Mouse (Mus musculus) spleen, postnatal 14 days (tissue): ENCODE results near the gene Cpsf4l.

Experiments used
- DNase-seq, 2 experiments: peaks; one replicate each; pipeline ENCODE4 v3.0.0; 2021 to 2022; ENCODE audit warnings: low spot score in 2 of 2

Gene Cpsf4l

DNA sequence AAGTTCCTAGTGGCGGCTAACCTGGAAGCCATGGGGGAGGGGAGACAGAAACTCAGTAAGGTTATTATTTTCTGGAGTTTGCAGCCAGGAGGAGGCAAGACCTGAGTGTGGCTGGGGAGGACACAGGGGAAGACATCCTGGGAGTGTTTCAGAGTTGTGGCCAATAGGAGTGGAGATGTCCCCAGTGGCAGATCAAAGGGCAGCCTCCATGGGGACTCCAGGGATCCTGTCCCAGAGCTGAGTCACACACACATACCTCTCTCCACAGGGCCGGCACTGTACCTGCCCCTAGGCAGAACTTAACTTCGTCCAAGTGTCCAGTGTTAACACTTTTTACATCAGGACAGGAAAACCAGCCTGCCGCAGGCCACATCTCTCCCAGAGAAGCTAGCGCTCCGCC is 25.3 kb upstream of the Cpsf4l start:
- no peak for DNase-seq

- no peak for DNase-seq
These were observed 24.0 kb upstream of the Cpsf4l start for GRCm38 (mm10) chr11:113733631-113734364.

- no peak for DNase-seq
These were observed 22.3 kb upstream of the Cpsf4l start for GRCm38 (mm10) chr11:113731945-113732612.

DNA sequence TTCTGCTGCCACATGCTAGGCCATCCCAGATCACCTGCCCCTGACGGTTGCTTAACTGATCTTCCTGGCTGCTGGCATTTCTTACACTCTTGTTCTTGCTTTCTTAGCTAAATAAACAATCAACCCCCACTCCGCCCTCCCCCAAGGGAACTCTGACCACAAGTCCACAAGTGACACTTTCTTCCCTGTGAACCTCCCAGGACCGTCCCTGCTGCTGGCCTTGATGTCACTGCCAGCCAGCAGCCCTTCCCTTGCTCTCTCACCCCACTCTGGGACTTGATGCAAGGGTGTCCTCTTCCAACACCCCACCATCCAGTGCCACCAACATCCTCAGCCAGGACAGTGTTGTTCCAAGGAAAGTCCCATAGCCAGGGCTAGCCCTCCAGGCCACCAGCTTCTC is 21.1 kb upstream of the Cpsf4l start:
- no peak for DNase-seq

DNA sequence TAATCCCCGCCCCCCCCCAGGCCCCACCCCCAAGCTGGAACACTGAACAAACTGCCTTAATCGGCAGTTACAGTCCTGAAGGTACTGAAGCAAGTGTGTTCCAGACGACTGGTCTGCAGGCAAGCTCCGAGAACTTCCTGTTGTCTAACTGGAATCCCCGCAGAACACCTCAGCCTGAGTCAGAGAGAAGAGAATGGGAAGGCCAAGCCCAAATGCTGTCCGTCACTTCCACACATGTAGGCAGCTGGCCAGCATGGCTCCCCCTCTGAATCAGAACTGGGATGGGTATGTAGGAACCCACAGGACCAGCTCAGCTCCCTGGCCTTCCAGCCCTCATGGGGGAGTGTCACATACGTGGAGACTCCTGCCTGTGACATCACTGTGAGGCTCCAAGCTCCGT is 20.1 kb upstream of the Cpsf4l start:
- DNase-seq = no peak

GRCm38 (mm10) chr11:113729239-113729638 is 19.4 kb upstream of the Cpsf4l start:
- DNase-seq = no peak

GRCm38 (mm10) chr11:113727992-113728391 is 18.2 kb upstream of the Cpsf4l start:
- no peak for DNase-seq

DNA sequence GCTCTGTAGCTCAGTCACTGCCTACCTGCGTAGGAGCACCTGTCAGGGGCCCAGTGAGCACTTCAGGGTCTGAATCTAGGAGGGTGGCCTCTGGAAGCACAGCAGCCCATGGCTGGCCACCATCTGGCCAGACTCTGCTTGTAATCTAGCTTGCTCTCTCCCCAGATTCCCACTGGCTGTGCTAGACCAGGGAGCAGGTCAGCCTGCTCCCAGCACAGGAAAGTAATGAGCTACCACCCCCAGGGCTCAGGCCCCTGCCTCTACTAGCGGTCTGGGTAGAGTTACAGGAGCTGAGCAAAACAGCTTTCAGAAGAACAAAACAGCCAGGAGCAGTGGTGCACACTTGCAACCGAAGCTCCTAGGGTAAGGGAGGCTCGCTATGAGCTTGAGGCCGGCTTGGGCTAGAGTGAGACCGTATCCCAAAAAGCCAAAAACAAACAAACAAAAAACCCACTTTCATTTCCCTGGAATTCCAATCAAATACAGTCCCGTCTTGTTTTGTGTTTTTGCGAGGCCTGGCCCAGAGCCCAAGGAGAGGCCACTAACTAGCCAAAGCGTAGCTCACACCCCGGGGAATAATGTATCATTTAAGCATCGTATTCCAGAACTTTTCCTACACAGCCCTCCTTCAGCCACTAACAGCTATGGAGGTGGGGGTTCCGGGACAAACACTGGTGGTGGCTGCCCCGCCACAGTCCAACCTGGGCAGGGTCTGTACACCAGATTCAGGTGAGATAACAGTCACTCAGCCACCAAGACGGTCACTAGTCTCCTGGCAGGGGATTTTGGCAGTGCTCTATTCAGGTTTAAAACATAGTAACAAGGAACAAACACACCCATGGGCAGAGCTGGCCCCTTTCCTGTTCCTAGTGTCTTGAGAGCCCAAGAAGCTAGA is 17.4 kb upstream of the Cpsf4l start:
- DNase-seq = no peak

DNA sequence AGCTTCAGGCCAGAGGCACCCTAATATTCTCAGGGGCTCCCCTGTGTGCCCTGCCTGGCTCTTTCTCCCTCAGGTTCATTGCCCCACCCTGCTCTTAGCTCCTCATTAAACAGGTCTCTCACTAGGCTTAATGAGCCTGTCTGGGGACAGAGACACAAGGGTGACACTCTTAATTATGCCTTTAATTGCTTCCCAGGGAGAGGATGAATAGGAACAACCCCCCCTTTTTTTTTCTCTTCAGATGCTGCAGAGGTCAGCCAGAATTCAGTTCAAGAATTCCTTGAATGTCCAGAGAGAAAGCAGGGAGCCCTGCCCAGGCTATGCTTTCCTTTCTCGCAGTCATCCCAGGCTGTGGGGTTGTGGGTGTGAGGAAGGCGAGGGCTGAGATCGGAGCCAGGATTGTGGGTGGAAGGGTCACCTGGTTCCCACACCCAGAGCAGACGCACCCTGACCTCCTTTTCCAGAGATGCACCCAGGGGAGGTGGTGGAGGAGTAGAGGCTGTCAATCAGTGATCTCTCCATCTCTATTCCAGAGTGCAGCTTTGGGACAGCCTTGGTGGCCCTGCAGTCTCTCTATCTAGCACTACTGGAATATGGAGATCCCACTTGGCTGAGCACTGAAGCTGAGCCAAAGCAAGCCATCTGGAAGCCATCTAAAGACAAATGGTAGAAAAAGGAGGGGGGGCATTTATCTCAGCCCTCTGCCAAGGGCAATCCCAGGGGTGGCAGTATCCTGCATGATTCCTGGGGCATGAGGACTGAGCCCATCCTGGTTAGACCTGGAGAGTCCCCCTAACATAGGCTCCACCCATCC is 15.6 kb upstream of the Cpsf4l start:
- DNase-seq = no peak

GRCm38 (mm10) chr11:113722405-113723090 is 12.7 kb upstream of the Cpsf4l start:
- no peak for DNase-seq

DNA sequence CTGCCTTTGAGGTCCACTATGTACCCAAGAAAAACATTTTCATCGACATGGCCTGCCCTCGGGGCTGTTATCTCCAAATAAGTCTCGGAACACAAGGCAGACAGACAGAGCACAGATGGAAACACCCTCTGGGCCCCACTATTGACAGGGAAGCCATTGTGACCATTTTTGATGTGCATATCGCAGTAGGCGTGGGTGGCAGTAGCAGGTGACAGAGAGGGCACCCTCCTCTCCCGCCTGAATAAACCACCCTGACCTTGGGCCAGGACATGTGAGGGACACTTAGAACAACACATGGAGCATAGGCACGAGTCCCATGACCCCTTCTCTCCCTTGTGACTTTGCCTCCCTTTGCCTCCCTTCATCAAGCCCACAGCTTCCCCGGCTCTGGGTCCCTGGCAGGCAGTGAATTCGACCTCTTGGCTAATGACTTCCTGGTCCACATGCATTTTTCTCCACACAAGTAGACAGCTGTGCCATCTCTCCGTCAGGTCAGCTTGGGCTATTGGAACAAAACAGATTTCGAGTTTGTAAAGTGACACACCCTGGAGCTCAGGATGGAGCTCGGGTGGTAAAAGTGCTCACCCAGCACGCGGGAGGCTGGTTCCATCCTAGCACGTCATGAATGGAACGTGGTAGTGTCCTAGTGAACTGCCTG is 8.1 kb upstream of the Cpsf4l start:
- no peak for DNase-seq

DNA sequence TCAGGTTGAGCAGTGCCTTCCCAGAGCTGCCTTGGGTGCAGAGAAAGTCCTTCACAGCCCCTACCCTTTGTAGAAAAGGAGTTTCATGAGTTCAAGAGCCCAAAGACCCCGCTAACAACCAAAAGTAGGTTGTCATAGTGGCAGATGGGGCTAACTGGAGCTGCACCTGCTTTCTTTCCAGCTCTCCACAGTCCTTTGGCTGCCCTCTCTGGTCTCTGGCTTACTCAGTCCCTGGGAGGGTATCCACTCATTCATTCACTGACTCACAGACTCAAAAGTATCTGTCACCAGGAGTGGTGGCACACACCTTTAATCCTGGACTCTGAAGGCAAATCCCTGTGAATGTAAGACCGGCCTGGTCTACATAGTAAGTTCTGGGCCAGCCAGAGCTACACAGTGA is 6.3 kb upstream of the Cpsf4l start:
- no peak for DNase-seq

GRCm38 (mm10) chr11:113715078-113715674 is 5.4 kb upstream of the Cpsf4l start:
- no peak for DNase-seq

GRCm38 (mm10) chr11:113711061-113711460 is 1.2 kb upstream of the Cpsf4l start:
- DNase-seq = no peak

DNA sequence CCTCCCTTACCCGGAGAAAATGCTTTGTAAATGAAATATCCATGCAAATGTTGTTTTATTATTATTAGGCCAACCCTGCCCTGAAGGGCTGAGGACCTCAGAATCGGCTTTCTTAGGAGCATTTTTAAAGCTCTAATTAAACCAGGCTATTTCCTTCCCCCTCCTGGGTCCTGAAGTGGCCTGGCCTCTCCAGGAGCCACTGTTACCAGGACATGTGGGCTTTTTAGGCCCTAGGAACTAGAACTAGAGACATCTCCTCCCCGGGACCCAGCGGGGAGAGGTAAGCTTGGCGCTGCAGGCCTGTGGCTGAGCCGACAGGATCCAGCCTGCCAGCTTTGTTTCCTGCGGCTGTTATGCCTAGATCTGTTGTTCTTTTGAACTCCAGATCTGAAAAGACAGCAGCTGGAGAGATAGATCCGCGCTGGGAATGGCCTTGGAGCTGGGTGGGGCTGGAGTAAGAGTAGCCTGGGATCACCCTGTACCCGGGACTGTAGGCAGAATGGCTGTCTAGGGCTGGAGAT is 500 bp upstream of the Cpsf4l start:
- no peak for DNase-seq

- no peak for DNase-seq
These were observed 545 bp downstream of the Cpsf4l start for GRCm38 (mm10) chr11:113709272-113709671.

GRCm38 (mm10) chr11:113708629-113709213 is 1.1 kb downstream of the Cpsf4l start:
- no peak for DNase-seq

DNA sequence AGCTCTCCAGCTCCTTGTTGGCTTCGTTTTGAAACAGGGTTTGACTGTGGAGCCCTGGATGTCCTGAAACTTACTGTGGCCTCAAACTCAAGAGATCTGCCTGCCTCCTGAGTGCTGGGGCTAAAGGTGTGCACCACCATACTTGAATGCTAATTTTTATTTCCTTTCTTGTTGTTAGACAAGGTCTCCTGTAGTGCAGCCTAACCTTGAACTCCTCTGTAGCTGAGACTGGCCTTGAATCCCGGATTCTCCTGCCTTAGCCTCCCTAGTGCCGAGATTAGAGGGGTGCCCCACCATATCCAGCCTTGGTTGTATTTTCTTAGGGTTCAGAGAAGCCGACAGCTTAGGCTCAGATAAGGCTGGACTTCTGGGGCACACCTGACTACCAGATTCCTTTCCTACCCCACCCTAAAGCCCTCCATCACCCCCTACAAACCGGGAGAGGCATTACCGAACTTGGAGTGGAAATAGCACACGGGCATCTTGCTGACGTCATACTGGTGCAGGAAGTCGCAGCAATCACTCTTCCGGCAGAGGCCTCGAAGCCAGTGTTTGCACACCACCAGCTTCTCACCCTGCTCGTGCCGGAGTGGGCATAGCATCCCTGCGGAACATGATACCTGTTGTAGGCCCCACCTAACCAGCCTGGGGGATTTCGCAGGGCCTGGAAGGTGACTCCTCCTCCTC is 3.7 kb downstream of the Cpsf4l start:
- DNase-seq = no peak

DNA sequence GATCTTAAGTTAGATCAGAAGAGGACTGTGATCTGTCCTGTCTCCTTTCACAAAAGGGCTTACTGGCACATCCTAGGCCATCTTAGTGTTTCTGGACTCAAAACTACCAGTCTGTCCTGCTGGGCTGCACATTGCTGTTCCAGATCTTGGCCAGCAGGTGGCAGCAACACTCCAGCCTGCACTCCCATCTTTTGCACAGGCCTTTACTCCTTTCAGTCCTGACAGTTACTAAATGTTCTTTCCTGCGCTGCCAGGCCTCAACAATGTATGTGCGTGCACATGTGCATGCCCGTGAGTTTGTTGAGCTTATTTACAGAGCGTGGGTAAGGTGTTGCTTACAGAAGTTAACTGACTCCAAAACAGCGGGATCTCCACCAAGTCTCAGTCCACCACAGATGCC is 6.1 kb downstream of the Cpsf4l start:
- peak; percentile 42 to 64 for DNase-seq
